Mouse (Mus musculus) CH12.LX (cell line): ENCODE measurements around the gene Heatr4. TPM values are rescaled to one million over a fixed set of nuclear protein-coding genes. Genes with fewer than 3 reads are reported as not detected.
A peak's percentile ranks its signal among the peaks of the same experiment; 100 is the strongest.

ENCODE experiments used
- DNase-seq: peaks from one replicate; pipeline ENCODE4 v3.0.0-alpha.2; 2013; ENCODE audit errors: extremely low read depth
- H3K27ac ChIP-seq: 2 replicates; pipeline ENCODE4 v1.5.1; 2012; ENCODE audit warnings: low read depth, mild to moderate bottlenecking, control low read depth, moderate library complexity; ENCODE audit not compliant: insufficient read depth
- H3K27me3 ChIP-seq: replicated peaks from 2 replicates; pipeline ENCODE3; 2012; ENCODE audit warnings: inconsistent platforms
- H3K36me3 ChIP-seq, 2 experiments: replicated peaks in 1 of 2; 2 replicates each; pipeline versions ENCODE3 to v1.6.1; 2012; ENCODE audit warnings: inconsistent platforms in 1 of 2, low read length in 1 of 2, mild to moderate bottlenecking in 1 of 2, mixed read lengths in 1 of 2, moderate library complexity in 1 of 2; ENCODE audit not compliant: control insufficient read depth in 1 of 2, insufficient read depth in 1 of 2
- H3K4me1 ChIP-seq, 2 experiments: 2 replicates each; pipeline ENCODE4 v1.6.1; 2012; ENCODE audit warnings: inconsistent platforms in 1 of 2, moderate library complexity in 1 of 2; ENCODE audit not compliant: insufficient read depth in 2 of 2, control insufficient read depth in 1 of 2
- H3K4me2 ChIP-seq: 2 replicates; pipeline ENCODE4 v1.6.1; 2012; ENCODE audit warnings: low read depth, mild to moderate bottlenecking, control low read depth; ENCODE audit not compliant: poor library complexity, insufficient read depth, severe bottlenecking
- H3K4me3 ChIP-seq, 3 experiments: fragments of 150-350 bp in 1 of 3; sonication (generic) in 1 of 3; replicated peaks in 1 of 3; 2 replicates each; pipeline versions ENCODE3 to v1.5.1; 2011 to 2012; ENCODE audit warnings: low read depth in 2 of 3, low read length in 2 of 3, mild to moderate bottlenecking in 2 of 3, moderate library complexity in 2 of 3, control low read depth in 1 of 3, improper control_type of control experiment in 1 of 3, inconsistent platforms in 1 of 3, mixed read lengths in 1 of 3; ENCODE audit not compliant: poor library complexity in 1 of 3
- H3K79me2 ChIP-seq: replicated peaks from 2 replicates; pipeline ENCODE4 v1.6.1; 2012; ENCODE audit warnings: mild to moderate bottlenecking, moderate library complexity; ENCODE audit not compliant: control insufficient read depth, poor library complexity, insufficient read depth, severe bottlenecking; ENCODE audit errors: extremely low read depth
- H3K9ac ChIP-seq: 2 replicates; pipeline ENCODE4 v1.6.1; 2012; ENCODE audit warnings: low read depth, mild to moderate bottlenecking, control low read depth, moderate library complexity; ENCODE audit not compliant: insufficient read depth
- H3K9me3 ChIP-seq: replicated peaks from 2 replicates; pipeline ENCODE3; 2012; ENCODE audit warnings: low read length, inconsistent platforms, mixed read lengths
- CHD1 ChIP-seq: IDR thresholded peaks from 2 replicates; pipeline ENCODE4 v1.6.1; 2012; ENCODE audit warnings: low read depth, low read length, improper control_type of control experiment, inconsistent platforms
- CHD2 ChIP-seq: IDR thresholded peaks from 2 replicates; pipeline ENCODE4 v1.6.1; 2011; ENCODE audit warnings: low read length, improper control_type of control experiment
- ELF1 ChIP-seq: IDR thresholded peaks from 2 replicates; pipeline ENCODE4 v1.6.1; 2014; ENCODE audit warnings: low read depth, mild to moderate bottlenecking, inconsistent platforms, low read length, improper control_type of control experiment
- GABPA ChIP-seq: IDR thresholded peaks from 2 replicates; pipeline ENCODE4 v1.6.1; 2012; ENCODE audit warnings: low read depth, low read length, improper control_type of control experiment, inconsistent platforms; ENCODE audit not compliant: insufficient replicate concordance
- HCFC1 ChIP-seq: IDR thresholded peaks from 2 replicates; pipeline ENCODE4 v1.6.1; 2012; ENCODE audit warnings: low read depth, mild to moderate bottlenecking, inconsistent platforms, low read length, improper control_type of control experiment
- IRF4 ChIP-seq: IDR thresholded peaks from 2 replicates; pipeline ENCODE4 v1.6.1; 2014; ENCODE audit warnings: low read depth, mild to moderate bottlenecking, inconsistent platforms, low read length, improper control_type of control experiment
- JUND ChIP-seq: conservative IDR thresholded peaks from 2 replicates; pipeline ENCODE4 v1.6.1; 2011; ENCODE audit warnings: low read depth, low read length, improper control_type of control experiment
- MAFK ChIP-seq: IDR thresholded peaks from 2 replicates; pipeline ENCODE4 v1.6.1; 2011; ENCODE audit warnings: low read length, improper control_type of control experiment; ENCODE audit not compliant: insufficient replicate concordance
- MAX ChIP-seq: IDR thresholded peaks from 2 replicates; pipeline ENCODE4 v1.6.1; 2011; ENCODE audit warnings: low read length, improper control_type of control experiment
- MAZ ChIP-seq: IDR thresholded peaks from 2 replicates; pipeline ENCODE4 v1.6.1; 2012; ENCODE audit warnings: low read depth, mild to moderate bottlenecking, inconsistent platforms, low read length, improper control_type of control experiment, moderate library complexity
- MEF2A ChIP-seq: IDR thresholded peaks from 2 replicates; pipeline ENCODE4 v1.6.1; 2014; ENCODE audit warnings: low read depth, mild to moderate bottlenecking, inconsistent platforms, low read length, improper control_type of control experiment, borderline replicate concordance
- MXI1 ChIP-seq: IDR thresholded peaks from 2 replicates; pipeline ENCODE4 v1.6.1; 2011; ENCODE audit warnings: mild to moderate bottlenecking, low read depth, low read length, improper control_type of control experiment
- MYC ChIP-seq: IDR thresholded peaks from 2 replicates; pipeline ENCODE4 v1.6.1; 2011; ENCODE audit warnings: low read depth, mild to moderate bottlenecking, improper control_type of control experiment, low read length
- NELFE ChIP-seq: IDR thresholded peaks from 2 replicates; pipeline ENCODE4 v1.6.1; 2011; ENCODE audit warnings: low read depth, low read length, improper control_type of control experiment
- NRF1 ChIP-seq: IDR thresholded peaks from 2 replicates; pipeline ENCODE4 v1.6.1; 2014; ENCODE audit warnings: low read depth, mild to moderate bottlenecking, inconsistent platforms, low read length, improper control_type of control experiment, moderate library complexity
- PAX5 ChIP-seq: IDR thresholded peaks from 2 replicates; pipeline ENCODE4 v1.6.1; 2012; ENCODE audit warnings: low read length, inconsistent platforms, mixed read lengths
- POLR2A ChIP-seq: IDR thresholded peaks from 2 replicates; pipeline ENCODE4 v1.6.1; 2011; ENCODE audit warnings: low read depth, mild to moderate bottlenecking, improper control_type of control experiment, low read length
- POLR2AphosphoS2 ChIP-seq: IDR thresholded peaks from 2 replicates; pipeline ENCODE4 v1.6.1; 2011; ENCODE audit warnings: low read depth, low read length, improper control_type of control experiment
- SIN3A ChIP-seq: IDR thresholded peaks from 2 replicates; pipeline ENCODE4 v1.6.1; 2012; ENCODE audit warnings: low read length, improper control_type of control experiment, inconsistent platforms
- TBP ChIP-seq: conservative IDR thresholded peaks from 2 replicates; pipeline ENCODE4 v1.6.1; 2011; ENCODE audit warnings: low read depth, low read length, improper control_type of control experiment
- TCF12 ChIP-seq: IDR thresholded peaks from 2 replicates; pipeline ENCODE4 v1.6.1; 2014; ENCODE audit warnings: low read depth, mild to moderate bottlenecking, inconsistent platforms, low read length, improper control_type of control experiment
- UBTF ChIP-seq: IDR thresholded peaks from 2 replicates; pipeline ENCODE4 v1.6.1; 2012; ENCODE audit warnings: low read depth, mild to moderate bottlenecking, inconsistent platforms, low read length, improper control_type of control experiment, moderate library complexity
- USF1 ChIP-seq: IDR thresholded peaks from 2 replicates; pipeline ENCODE4 v1.6.1; 2014; ENCODE audit warnings: low read depth, mild to moderate bottlenecking, inconsistent platforms, low read length, improper control_type of control experiment
- ZMIZ1 ChIP-seq: IDR thresholded peaks from 2 replicates; pipeline ENCODE4 v1.6.1; 2012; ENCODE audit warnings: low read depth, mild to moderate bottlenecking, inconsistent platforms, low read length, improper control_type of control experiment
- dilution Hi-C: fragments of 300-500 bp; cut with MboI; formaldehyde crosslinking; loops from 2 replicates; pipeline ENCODE4 v1.14.3; 2020; ENCODE audit warnings: low sequenced_read_pairs; ENCODE audit not compliant: extremely low pct_unique_long_range_greater_than_20kb, extremely low pct_ligation_motif_present
- in situ Hi-C: fragments of 300-500 bp; cut with MboI; formaldehyde crosslinking; loops from 3 replicates; pipeline ENCODE4 v1.14.3; 2019; ENCODE audit warnings: low sequenced_read_pairs, low pct_ligation_motif_present, low pct_unique_long_range_greater_than_20kb, mixed read lengths
- polyA plus RNA-seq: library from polyadenylated mRNA; unstranded; fragments of >175 nt; gene quantifications from 2 replicates; pipeline ENCODE4 v1.2.1, GENCODE M21; 2012; ENCODE audit warnings: low read depth; ENCODE audit not compliant: insufficient read length
- total RNA-seq, 2 experiments: library from RNA; depleted of rRNA; stranded (reverse); fragments of 300-350 nt in 1 of 2; fragments of >200 nt in 1 of 2; gene quantifications; 2 replicates each; pipeline ENCODE4 v1.2.3; 2012 to 2014

Gene Heatr4
- total and polyA plus RNA-seq, 3 experiments: not detected

DNA sequence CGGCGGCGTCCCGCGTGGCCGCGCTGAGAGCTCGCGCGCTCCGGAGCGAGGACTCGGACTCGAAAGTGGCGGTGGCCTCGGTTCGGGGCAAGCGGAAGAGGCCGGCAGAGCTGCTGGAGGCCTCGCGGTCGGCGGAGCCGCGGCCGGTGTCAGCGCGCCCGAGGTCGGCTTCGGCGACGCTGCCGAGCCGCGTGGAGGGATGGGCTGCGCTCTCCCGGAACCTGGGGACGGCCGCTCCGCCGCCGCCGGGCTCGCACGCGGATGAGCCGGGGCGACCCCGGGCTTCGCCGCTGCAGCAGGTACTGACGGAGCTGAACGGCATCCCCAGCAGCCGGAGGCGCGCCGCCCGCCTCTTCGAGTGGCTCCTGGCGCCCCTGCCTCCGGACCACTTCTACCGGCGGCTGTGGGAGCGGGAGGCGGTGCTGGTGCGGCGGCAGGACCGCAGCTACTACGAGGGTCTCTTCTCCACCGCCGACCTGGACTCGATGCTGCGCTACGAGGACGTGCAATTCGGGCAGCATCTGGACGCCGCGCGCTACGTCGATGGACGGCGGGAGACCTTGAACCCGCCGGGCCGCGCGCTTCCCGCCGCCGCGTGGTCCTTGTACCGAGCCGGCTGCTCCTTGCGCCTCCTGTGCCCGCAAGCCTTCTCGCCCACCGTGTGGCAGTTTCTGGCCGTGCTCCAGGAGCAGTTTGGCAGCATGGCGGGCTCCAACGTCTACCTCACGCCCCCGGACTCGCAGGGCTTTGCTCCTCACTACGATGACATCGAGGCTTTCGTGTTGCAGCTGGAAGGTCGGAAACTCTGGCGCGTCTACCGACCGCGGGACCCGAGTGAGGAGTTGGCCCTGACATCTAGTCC, 33.6 kb downstream of the Heatr4 start:
- in situ Hi-C loops: loop anchor here (25.0 kb wide), 2 partner anchors 111 to 311 kb away; partner anchors contain the start of genes Acot3 and Acot5
- Histone ChIP-seq H3K36me3 (peaks cover 0 to 31% of the 10 kb centered on the region in 2 experiments), H3K4me1 (peaks cover 7 to 37% of the 10 kb centered on the region in 2 experiments), H3K27ac (peak overlapping the region; percentile 59), H3K9ac (peak overlapping the region; percentile 80), H3K9me3 (peaks cover 3% of the 10 kb centered on the region), H3K4me2 (peak overlapping the region; percentile 79), H3K27me3 (no peaks in the 10 kb centered on the region), H3K79me2 (peaks cover 37% of the 10 kb centered on the region), H3K4me3 (peak overlapping the region; percentile 72 to 90 (median 82))
- TF ChIP-seq MXI1: peak; percentile 63
- no peak for TF ChIP-seq HCFC1
- TF ChIP-seq POLR2AphosphoS2: 0 out of 2 replicates have a peak, but pooled peaks have one; percentile 0
- TF ChIP-seq NRF1: no peak
- no peak for TF ChIP-seq POLR2A
- 0 out of 2 replicates have a peak, but pooled peaks have one; percentile 21 for TF ChIP-seq MYC
- peak; percentile 62 for TF ChIP-seq UBTF
- peak; percentile 48 for DNase-seq
- dilution Hi-C loops: no loop called here

DNA sequence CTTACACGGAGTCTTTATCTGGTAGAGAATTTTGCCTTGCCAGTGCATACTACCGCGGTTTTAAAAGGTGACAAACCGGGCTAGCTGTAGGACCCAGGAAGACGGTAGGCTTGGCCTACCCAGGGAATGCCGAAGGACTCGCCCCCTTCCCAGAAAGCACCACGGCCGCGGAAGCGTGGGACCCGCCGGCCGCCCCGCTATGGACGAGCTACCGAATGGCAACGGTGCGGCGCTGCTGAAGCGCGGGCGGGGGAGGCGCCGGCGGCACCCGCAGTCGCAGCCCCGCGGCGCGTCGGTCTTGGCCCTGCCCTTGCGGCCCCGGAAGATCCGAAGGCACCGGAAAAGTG, 34.2 kb downstream of the Heatr4 start, which contains the start of gene Riox1:
TSS of gene Riox1 (plus strand) at position 116 of the 347 bp plus-strand sequence.
- H3K27ac ChIP-seq: peak within 1 kb of the TSS; percentile 59
- peak; percentile 78 for DNase-seq
- TF ChIP-seq CHD1 (peak; percentile 82; the same call in 1 of the 2 replicates), USF1 (no peak), CHD2 (peak; percentile 37; the same call in 1 of the 2 replicates), TCF12 (peak; percentile 90), JUND (no peak), MEF2A (0 out of 2 replicates have a peak, but pooled peaks have one; percentile 19), MAZ (peak; percentile 54; the same call in 1 of the 2 replicates), MYC (0 out of 2 replicates have a peak, but pooled peaks have one; percentile 26), ZMIZ1 (peak; percentile 88), ELF1 (peak; percentile 89), MAX (peak; percentile 70), HCFC1 (peak; percentile 82), POLR2A (peak; percentile 94), PAX5 (no peak), GABPA (no peak), MAFK (no peak), MXI1 (peak; percentile 90), UBTF (no peak), SIN3A (peak; percentile 98), POLR2AphosphoS2 (peak; percentile 75; the same call in 1 of the 2 replicates), TBP (peak; percentile 88), NELFE (peak; percentile 90), IRF4 (peak; percentile 33; the same call in 1 of the 2 replicates)
- peaks cover 3% of the 10 kb centered on the region for H3K9me3 ChIP-seq
- H3K36me3 ChIP-seq: peaks cover 0 to 25% of the 10 kb centered on the region in 2 experiments
- dilution Hi-C loops: no loop called here
- H3K4me1 ChIP-seq: peaks cover 7 to 34% of the 10 kb centered on the region in 2 experiments
- H3K79me2 ChIP-seq: peaks cover 37% of the 10 kb centered on the region
- peak within 1 kb of the TSS; percentile 72 to 90 (median 82) for H3K4me3 ChIP-seq
- H3K27me3 ChIP-seq: no peaks in the 10 kb centered on the region
- peak within 1 kb of the TSS; percentile 80 for H3K9ac ChIP-seq
- in situ Hi-C loops: loop anchor here (25.0 kb wide), 2 partner anchors 112 to 312 kb away; partner anchors contain the start of genes Acot3 and Acot5
- peak within 1 kb of the TSS; percentile 81 for H3K4me2 ChIP-seq
